Mouse (Mus musculus) embryonic facial prominence, embryonic 14.5 days (tissue): ENCODE results near the gene Zmynd10. TPM values are rescaled to one million over a fixed set of nuclear protein-coding genes. Genes with fewer than 3 reads are reported as not detected.

ENCODE experiments used
- ATAC-seq: fragments of 200-750 bp; cut with Nextera tagmentation; 2 replicates; pipeline ENCODE4 v1.8.0; 2017; ENCODE audit warnings: low read depth, moderate number of reproducible peaks, moderate TSS enrichment
- DNase-seq: peaks from one replicate; pipeline ENCODE4 v3.0.0-alpha.2; 2015; ENCODE audit warnings: low spot score
- H3K27ac ChIP-seq: fragments of 300-500 bp; sonication (generic); replicated peaks from 2 replicates; pipeline ENCODE4 v1.5.1; 2014; ENCODE audit warnings: low read depth, mild to moderate bottlenecking, low read length, moderate library complexity
- H3K27me3 ChIP-seq: fragments of 300-500 bp; sonication (generic); replicated peaks from 2 replicates; pipeline ENCODE4 v1.6.1; 2014; ENCODE audit warnings: low read length; ENCODE audit not compliant: control insufficient read depth, insufficient read depth
- H3K36me3 ChIP-seq: fragments of 300-500 bp; sonication (generic); 2 replicates; pipeline ENCODE4 v1.6.1; 2014; ENCODE audit warnings: low read length, mixed read lengths; ENCODE audit not compliant: control insufficient read depth, insufficient read depth
- H3K4me1 ChIP-seq: fragments of 300-500 bp; sonication (generic); 2 replicates; pipeline ENCODE4 v1.6.1; 2014; ENCODE audit warnings: antibody characterized with exemption, low read length; ENCODE audit not compliant: control insufficient read depth, insufficient read depth
- H3K4me2 ChIP-seq: fragments of 300-500 bp; sonication (generic); 2 replicates; pipeline ENCODE4 v1.6.1; 2014; ENCODE audit warnings: low read depth, mild to moderate bottlenecking, low read length, moderate library complexity, mixed read lengths
- H3K4me3 ChIP-seq: fragments of 300-500 bp; sonication (generic); 2 replicates; pipeline ENCODE4 v1.5.1; 2014; ENCODE audit warnings: low read depth, mild to moderate bottlenecking, low read length
- H3K9ac ChIP-seq: fragments of 300-500 bp; sonication (generic); 2 replicates; pipeline ENCODE4 v1.6.1; 2014; ENCODE audit warnings: low read depth, mild to moderate bottlenecking, low read length, moderate library complexity, mixed read lengths
- H3K9me3 ChIP-seq: fragments of 300-500 bp; sonication (generic); 2 replicates; pipeline ENCODE4 v1.6.1; 2016; ENCODE audit warnings: low read length; ENCODE audit not compliant: control insufficient read depth
- WGBS: fragments of 180-500 bp; shearing (Covaris S2); extraction: QIAGEN DNeasy Blood & Tissue Kit; methylation state at CpG from one replicate; pipeline ENCODE4 v1.1.7; 2014; 5-methylcytosine and 5-hydroxymethylcytosine counted together
- polyA plus RNA-seq: library from polyadenylated mRNA; unstranded; fragments of >200 nt; fragmentation: Nextera tagmentation; extraction: Ambion mirVana; gene quantifications from 2 replicates; pipeline ENCODE4 v1.2.1, GENCODE M21; 2014

Gene Zmynd10
- polyA plus RNA-seq, 1 experiment from 2014 or later = 8.2 TPM

- H3K27me3 ChIP-seq = no peaks in the 10 kb centered on the region
- H3K36me3 ChIP-seq = peaks cover 42% of the 10 kb centered on the region
- ATAC-seq (no peak), DNase-seq (no peak)
- peak overlapping the region; percentile 72 for H3K9ac ChIP-seq
- peak overlapping the region; percentile 71 for H3K4me3 ChIP-seq
- no peaks in the 10 kb centered on the region for H3K9me3 ChIP-seq
- H3K4me2 ChIP-seq = peak overlapping the region; percentile 92
- H3K27ac ChIP-seq = no peak overlapping the region
- WGBS = 40% methylated on average over 8 of the region's 8 CpGs
- peaks cover 23% of the 10 kb centered on the region for H3K4me1 ChIP-seq
Observed at GRCm38 (mm10) chr9:107542721-107543120, 4.4 kb upstream of the Zmynd10 start.

GRCm38 (mm10) chr9:107543299-107543698 lies 3.8 kb upstream of the Zmynd10 start:
- H3K36me3 ChIP-seq = peaks cover 37% of the 10 kb centered on the region
- WGBS = 89% methylated on average over 11 of the region's 11 CpGs
- H3K27me3 ChIP-seq = no peaks in the 10 kb centered on the region
- no peak overlapping the region for H3K4me3 ChIP-seq
- DNase-seq = no peak
- no peaks in the 10 kb centered on the region for H3K9me3 ChIP-seq
- peaks cover 23% of the 10 kb centered on the region for H3K4me1 ChIP-seq
- H3K27ac ChIP-seq = no peak overlapping the region
- no peak overlapping the region for H3K9ac ChIP-seq
- ATAC-seq = no peak
- no peak overlapping the region for H3K4me2 ChIP-seq

- 95% methylated on average over 17 of the region's 17 CpGs for WGBS
- Histone ChIP-seq H3K9ac (no peak overlapping the region), H3K27ac (no peak overlapping the region), H3K27me3 (no peaks in the 10 kb centered on the region), H3K4me2 (no peak overlapping the region), H3K4me1 (peaks cover 23% of the 10 kb centered on the region), H3K36me3 (peaks cover 27% of the 10 kb centered on the region), H3K4me3 (no peak overlapping the region), H3K9me3 (no peaks in the 10 kb centered on the region)
- DNase-seq (no peak), ATAC-seq (no peak)
Observed at GRCm38 (mm10) chr9:107544196-107544700, 2.9 kb upstream of the Zmynd10 start.

- Histone ChIP-seq H3K4me2 (no peak overlapping the region), H3K27me3 (no peaks in the 10 kb centered on the region), H3K9ac (no peak overlapping the region), H3K4me1 (peaks cover 23% of the 10 kb centered on the region), H3K4me3 (no peak overlapping the region), H3K9me3 (no peaks in the 10 kb centered on the region), H3K27ac (no peak overlapping the region), H3K36me3 (peaks cover 22% of the 10 kb centered on the region)
- 94% methylated on average over 12 of the region's 12 CpGs for WGBS
- ATAC-seq (no peak), DNase-seq (no peak)
Observed at GRCm38 (mm10) chr9:107544729-107545128, 2.4 kb upstream of the Zmynd10 start.

GRCm38 (mm10) chr9:107545199-107545598 lies 1.9 kb upstream of the Zmynd10 start:
- WGBS = 79% methylated on average over 10 of the region's 10 CpGs

GRCm38 (mm10) chr9:107545602-107546001 lies 1.5 kb upstream of the Zmynd10 start:
- H3K4me2 ChIP-seq = no peak overlapping the region

More at GRCm38 (mm10) chr9:107545199-107545598, 1.9 kb upstream of the Zmynd10 start:
- H3K9ac ChIP-seq = no peak overlapping the region
- H3K9me3 ChIP-seq = no peaks in the 10 kb centered on the region
- no peak overlapping the region for H3K4me3 ChIP-seq
- no peak for ATAC-seq
- DNase-seq = no peak
- no peaks in the 10 kb centered on the region for H3K27me3 ChIP-seq
- peaks cover 23% of the 10 kb centered on the region for H3K4me1 ChIP-seq
- no peak overlapping the region for H3K27ac ChIP-seq
- no peak overlapping the region for H3K4me2 ChIP-seq
- peaks cover 18% of the 10 kb centered on the region for H3K36me3 ChIP-seq

GRCm38 (mm10) chr9:107547957-107548356 lies 859 bp downstream of the Zmynd10 start:
- no peaks in the 10 kb centered on the region for H3K9me3 ChIP-seq
- H3K4me2 ChIP-seq = no peak overlapping the region
- H3K4me1 ChIP-seq = peaks cover 34% of the 10 kb centered on the region
- DNase-seq = no peak
- H3K4me3 ChIP-seq = no peak overlapping the region
- no peaks in the 10 kb centered on the region for H3K27me3 ChIP-seq
- WGBS = 80% methylated on average over 5 of the region's 5 CpGs
- ATAC-seq = no peak
- H3K27ac ChIP-seq = no peak overlapping the region
- peaks cover 16% of the 10 kb centered on the region for H3K36me3 ChIP-seq
- H3K9ac ChIP-seq = no peak overlapping the region

More at GRCm38 (mm10) chr9:107545602-107546001, 1.5 kb upstream of the Zmynd10 start:
- H3K4me1 ChIP-seq = peaks cover 23% of the 10 kb centered on the region
- H3K27ac ChIP-seq = no peak overlapping the region
- H3K9ac ChIP-seq = no peak overlapping the region
- peaks cover 16% of the 10 kb centered on the region for H3K36me3 ChIP-seq
- DNase-seq = no peak
- H3K9me3 ChIP-seq = no peaks in the 10 kb centered on the region
- H3K4me3 ChIP-seq = no peak overlapping the region
- H3K27me3 ChIP-seq = no peaks in the 10 kb centered on the region
- ATAC-seq = no peak
- 9% methylated on average over 3 of the region's 3 CpGs for whole genome bisulfite sequencing

- ATAC-seq (no peak), DNase-seq (no peak)
- H3K4me1 ChIP-seq = peaks cover 40% of the 10 kb centered on the region
- 88% methylated on average over 10 of the region's 10 CpGs for WGBS
- no peak overlapping the region for H3K4me3 ChIP-seq
- no peak overlapping the region for H3K27ac ChIP-seq
- H3K9ac ChIP-seq = no peak overlapping the region
- H3K36me3 ChIP-seq = peaks cover 16% of the 10 kb centered on the region
- H3K27me3 ChIP-seq = no peaks in the 10 kb centered on the region
- no peak overlapping the region for H3K4me2 ChIP-seq
- H3K9me3 ChIP-seq = no peaks in the 10 kb centered on the region
Observed at GRCm38 (mm10) chr9:107548820-107549219, 1.7 kb downstream of the Zmynd10 start.

- WGBS = 75% methylated on average over 19 of the region's 20 CpGs
- H3K27me3 ChIP-seq = no peaks in the 10 kb centered on the region
- no peak overlapping the region for H3K4me3 ChIP-seq
- H3K27ac ChIP-seq = no peak overlapping the region
- ATAC-seq (no peak), DNase-seq (no peak)
- peaks cover 40% of the 10 kb centered on the region for H3K4me1 ChIP-seq
- H3K9me3 ChIP-seq = no peaks in the 10 kb centered on the region
- peaks cover 9% of the 10 kb centered on the region for H3K36me3 ChIP-seq
- no peak overlapping the region for H3K9ac ChIP-seq
- no peak overlapping the region for H3K4me2 ChIP-seq
Observed at GRCm38 (mm10) chr9:107549297-107550074, 2.4 kb downstream of the Zmynd10 start.
